Mouse (Mus musculus): ENCODE measurements at regions not wholly inside any gene's neighbourhood (a gene's known extent, or its start where the extent isn't known, plus 50 kb on each side); places are given as distances from the start of the nearest gene placed in this dataset.
A peak's percentile ranks its signal among the peaks of the same experiment; 100 is the strongest.

GRCm38 (mm10) chr7:74719321-74719720 is 164.7 kb upstream of the Slco3a1 start:
- Histone ChIP-seq H3K36me3 (no peaks in the 10 kb centered on the region), H3K27me3 (no peaks in the 10 kb centered on the region), H3K4me3 (no peak overlapping the region), H3K4me2 (no peak overlapping the region), H3K27ac (replicated peaks) (no peak overlapping the region), H3K4me1 (replicated peaks) (no peaks in the 10 kb centered on the region), H3K9me3 (no peaks in the 10 kb centered on the region), H3K9ac (no peak overlapping the region)
- 91% methylated on average over 14 of the region's 14 CpGs for WGBS
- ATAC-seq (ENCODE audit: low FRiP score, low read depth), result no peak

GRCm38 (mm10) chr7:74709993-74710581 is 155.5 kb upstream of the Slco3a1 start:
- no peak for ATAC-seq (ENCODE audit: low FRiP score, low read depth)
- H3K4me3 ChIP-seq, result no peak overlapping the region
- WGBS, result 22% methylated on average over 7 of the region's 7 CpGs
- H3K4me2 ChIP-seq, result no peak overlapping the region
- H3K4me1 ChIP-seq (replicated peaks), result peaks cover 13% of the 10 kb centered on the region
- no peaks in the 10 kb centered on the region for H3K9me3 ChIP-seq
- no peaks in the 10 kb centered on the region for H3K36me3 ChIP-seq
- no peak overlapping the region for H3K9ac ChIP-seq
- H3K27me3 ChIP-seq, result no peaks in the 10 kb centered on the region
- no peak overlapping the region for H3K27ac ChIP-seq (replicated peaks)

GRCm38 (mm10) chr7:74709006-74709405 is 154.4 kb upstream of the Slco3a1 start:
- Histone ChIP-seq H3K4me2 (no peak overlapping the region), H3K9ac (no peak overlapping the region), H3K9me3 (no peaks in the 10 kb centered on the region), H3K4me3 (no peak overlapping the region), H3K36me3 (no peaks in the 10 kb centered on the region), H3K4me1 (replicated peaks) (peaks cover 13% of the 10 kb centered on the region), H3K27me3 (no peaks in the 10 kb centered on the region), H3K27ac (replicated peaks) (peak overlapping the region; percentile 36)
- 33% methylated on average over 5 of the region's 5 CpGs for WGBS
- no peak; the same call in 1 of the 2 replicates for ATAC-seq (ENCODE audit: low FRiP score, low read depth)

GRCm38 (mm10) chr7:74703533-74703932 is 149.0 kb upstream of the Slco3a1 start:
- H3K4me2 ChIP-seq, result no peak overlapping the region
- H3K9me3 ChIP-seq, result no peaks in the 10 kb centered on the region
- H3K27me3 ChIP-seq, result no peaks in the 10 kb centered on the region
- WGBS, result 81% methylated on average over 4 of the region's 4 CpGs
- H3K27ac ChIP-seq (replicated peaks), result no peak overlapping the region
- H3K9ac ChIP-seq, result no peak overlapping the region
- H3K4me3 ChIP-seq, result no peak overlapping the region
- no peaks in the 10 kb centered on the region for H3K36me3 ChIP-seq
- no peak for ATAC-seq (ENCODE audit: low FRiP score, low read depth)
- peaks cover under 1% of the 10 kb centered on the region; the same call in 1 of the 2 replicates for H3K4me1 ChIP-seq (replicated peaks)

GRCm38 (mm10) chr7:74697794-74698354 is 143.3 kb upstream of the Slco3a1 start:
- no peak overlapping the region for H3K9ac ChIP-seq
- H3K4me2 ChIP-seq, result no peak overlapping the region
- no peaks in the 10 kb centered on the region for H3K36me3 ChIP-seq
- no peaks in the 10 kb centered on the region for H3K4me1 ChIP-seq (replicated peaks)
- ATAC-seq (ENCODE audit: low FRiP score, low read depth), result no peak
- H3K27ac ChIP-seq (replicated peaks), result no peak overlapping the region
- H3K9me3 ChIP-seq, result no peaks in the 10 kb centered on the region
- no peaks in the 10 kb centered on the region for H3K27me3 ChIP-seq
- H3K4me3 ChIP-seq, result no peak overlapping the region
- WGBS, result 64% methylated on average over 3 of the region's 3 CpGs

GRCm38 (mm10) chr7:74696286-74696685 is 141.7 kb upstream of the Slco3a1 start:
- no peak overlapping the region for H3K27ac ChIP-seq (replicated peaks)
- H3K9ac ChIP-seq, result no peak overlapping the region
- WGBS, result 80% methylated on average over 4 of the region's 4 CpGs
- no peaks in the 10 kb centered on the region for H3K4me1 ChIP-seq (replicated peaks)
- H3K4me3 ChIP-seq, result no peak overlapping the region
- ATAC-seq (ENCODE audit: low FRiP score, low read depth), result no peak
- H3K4me2 ChIP-seq, result no peak overlapping the region
- H3K36me3 ChIP-seq, result no peaks in the 10 kb centered on the region
- H3K27me3 ChIP-seq, result no peaks in the 10 kb centered on the region
- H3K9me3 ChIP-seq, result no peaks in the 10 kb centered on the region

GRCm38 (mm10) chr7:74693049-74693448 is 138.5 kb upstream of the Slco3a1 start:
- Histone ChIP-seq H3K4me2 (no peak overlapping the region), H3K27ac (replicated peaks) (no peak overlapping the region), H3K4me1 (replicated peaks) (no peaks in the 10 kb centered on the region), H3K4me3 (no peak overlapping the region), H3K9me3 (no peaks in the 10 kb centered on the region), H3K9ac (no peak overlapping the region), H3K36me3 (no peaks in the 10 kb centered on the region), H3K27me3 (no peaks in the 10 kb centered on the region)
- 67% methylated on average over 3 of the region's 3 CpGs for WGBS
- ATAC-seq (ENCODE audit: low FRiP score, low read depth), result no peak

GRCm38 (mm10) chr7:74690706-74691105 is 136.1 kb upstream of the Slco3a1 start:
- H3K4me2 ChIP-seq, result no peak overlapping the region
- H3K9me3 ChIP-seq, result no peaks in the 10 kb centered on the region
- no peaks in the 10 kb centered on the region for H3K27me3 ChIP-seq
- H3K4me3 ChIP-seq, result no peak overlapping the region
- H3K36me3 ChIP-seq, result no peaks in the 10 kb centered on the region
- H3K9ac ChIP-seq, result no peak overlapping the region
- H3K27ac ChIP-seq (replicated peaks), result no peak overlapping the region
- H3K4me1 ChIP-seq (replicated peaks), result no peaks in the 10 kb centered on the region
- no peak for ATAC-seq (ENCODE audit: low FRiP score, low read depth)

GRCm38 (mm10) chr7:74688116-74688702 is 133.6 kb upstream of the Slco3a1 start:
- Histone ChIP-seq H3K4me1 (replicated peaks) (no peaks in the 10 kb centered on the region), H3K9me3 (no peaks in the 10 kb centered on the region), H3K36me3 (no peaks in the 10 kb centered on the region), H3K27me3 (no peaks in the 10 kb centered on the region), H3K27ac (replicated peaks) (no peak overlapping the region), H3K4me3 (no peak overlapping the region), H3K9ac (no peak overlapping the region), H3K4me2 (no peak overlapping the region)
- ATAC-seq (ENCODE audit: low FRiP score, low read depth), result peak; percentile 88
- 55% methylated on average over 7 of the region's 7 CpGs for WGBS

GRCm38 (mm10) chr7:74687303-74688115 is 132.9 kb upstream of the Slco3a1 start:
- H3K9ac ChIP-seq, result no peak overlapping the region
- WGBS, result 33% methylated on average over 13 of the region's 13 CpGs
- H3K27me3 ChIP-seq, result no peaks in the 10 kb centered on the region
- H3K27ac ChIP-seq (replicated peaks), result no peak overlapping the region
- no peak overlapping the region for H3K4me2 ChIP-seq
- no peaks in the 10 kb centered on the region for H3K36me3 ChIP-seq
- no peaks in the 10 kb centered on the region for H3K9me3 ChIP-seq
- no peaks in the 10 kb centered on the region for H3K4me1 ChIP-seq (replicated peaks)
- ATAC-seq (ENCODE audit: low FRiP score, low read depth), result peak; percentile 84
- H3K4me3 ChIP-seq, result no peak overlapping the region

- no peak for ATAC-seq (ENCODE audit: low FRiP score, low read depth)
- H3K36me3 ChIP-seq, result no peaks in the 10 kb centered on the region
- no peak overlapping the region for H3K27ac ChIP-seq (replicated peaks)
- H3K4me3 ChIP-seq, result no peak overlapping the region
- H3K9me3 ChIP-seq, result no peaks in the 10 kb centered on the region
- no peak overlapping the region for H3K4me2 ChIP-seq
- H3K27me3 ChIP-seq, result no peaks in the 10 kb centered on the region
- 92% methylated on average over 2 of the region's 2 CpGs for WGBS
- H3K4me1 ChIP-seq (replicated peaks), result no peaks in the 10 kb centered on the region
- no peak overlapping the region for H3K9ac ChIP-seq
These were observed 129.4 kb upstream of the Slco3a1 start for GRCm38 (mm10) chr7:74683979-74684378.

- Histone ChIP-seq H3K27me3 (no peaks in the 10 kb centered on the region), H3K36me3 (no peaks in the 10 kb centered on the region), H3K9ac (no peak overlapping the region), H3K4me2 (no peak overlapping the region), H3K4me1 (replicated peaks) (no peaks in the 10 kb centered on the region), H3K27ac (replicated peaks) (no peak overlapping the region), H3K4me3 (no peak overlapping the region), H3K9me3 (no peaks in the 10 kb centered on the region)
- ATAC-seq (ENCODE audit: low FRiP score, low read depth), result no peak
- 58% methylated on average over 4 of the region's 4 CpGs for WGBS
These were observed 119.2 kb upstream of the Slco3a1 start for GRCm38 (mm10) chr7:74673626-74674295.
